Mouse (Mus musculus): Measurements from ENCODE around the gene Pagr1b. TPM values are rescaled to one million over a fixed set of nuclear protein-coding genes. Genes with fewer than 3 reads are reported as not detected.

Gene Pagr1b
- polyA plus RNA-seq, 1 experiment, result 1.2 TPM

DNA sequence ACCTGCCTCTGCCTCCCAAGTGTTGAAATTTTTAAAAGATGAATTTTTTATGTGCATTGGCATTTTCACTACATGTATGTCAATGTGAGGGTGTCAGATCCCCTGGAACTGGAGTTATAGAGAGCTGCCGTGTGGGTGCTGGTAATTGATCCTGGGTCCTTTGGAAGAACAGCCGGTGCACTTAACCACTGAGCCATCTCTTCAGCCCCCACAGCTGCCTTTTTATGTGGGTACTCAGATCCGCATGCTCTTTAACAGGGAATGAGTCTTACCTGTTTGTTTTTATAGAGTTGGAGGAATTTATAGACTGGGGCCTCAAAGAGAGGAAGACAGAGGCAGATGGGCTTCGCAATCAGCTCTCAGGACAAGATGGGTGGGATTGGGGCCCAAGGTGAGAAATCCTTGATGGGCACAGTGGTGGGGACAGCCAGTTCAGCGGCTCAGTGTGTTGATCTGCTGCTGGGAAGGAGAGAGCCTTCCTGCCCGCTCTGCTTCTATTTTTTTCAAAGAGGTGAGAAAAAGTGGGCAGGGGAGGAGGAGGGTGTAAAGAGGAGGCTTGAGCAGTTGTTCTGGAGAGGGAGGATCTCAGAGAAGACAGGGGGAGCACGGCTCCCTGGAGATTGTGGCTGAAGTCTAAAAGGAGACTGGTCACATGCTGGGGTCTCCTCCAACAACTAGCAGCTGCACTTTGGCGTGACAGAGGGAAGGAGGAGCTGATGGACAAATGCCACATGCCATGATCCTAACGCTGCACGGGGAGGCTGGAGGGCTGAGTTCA lies 31.4 kb downstream of the Pagr1b start:
- no peak for DNase-seq (ENCODE audit: low read depth)
- TF ChIP-seq CTCF (IDR thresholded peaks at IDR 0.05; ENCODE audit: borderline replicate concordance, extremely low read depth, insufficient read depth, insufficient read length), result no peak
- TF ChIP-seq POLR2A (IDR thresholded peaks at IDR 0.05; ENCODE audit: borderline replicate concordance, extremely low read depth, insufficient read depth, insufficient read length, poor library complexity, severe bottlenecking), result no peak

DNA sequence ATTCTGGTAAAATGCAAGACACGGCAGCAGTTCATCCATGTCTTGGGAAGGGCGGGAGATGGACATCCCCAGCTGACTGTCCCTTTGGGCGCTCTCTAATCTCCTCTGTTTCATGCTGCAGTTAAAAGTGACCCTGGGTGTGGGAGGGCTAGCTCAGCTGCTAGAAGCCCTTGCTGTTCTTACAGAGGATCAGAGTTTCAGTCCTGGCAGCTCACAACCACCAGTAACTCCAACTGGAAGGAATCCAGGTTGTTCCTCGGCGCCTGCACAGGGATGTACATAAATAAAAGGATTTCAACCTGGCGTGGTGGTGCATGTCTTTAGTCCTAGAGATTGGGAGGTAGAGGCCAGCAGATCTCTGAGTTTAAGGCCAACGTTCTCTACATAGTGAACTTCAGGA lies 33.2 kb downstream of the Pagr1b start:
- DNase-seq (ENCODE audit: low read depth), result no peak
- no peak for TF ChIP-seq POLR2A (IDR thresholded peaks at IDR 0.05; ENCODE audit: borderline replicate concordance, extremely low read depth, insufficient read depth, insufficient read length, poor library complexity, severe bottlenecking)
- no peak for TF ChIP-seq CTCF (IDR thresholded peaks at IDR 0.05; ENCODE audit: borderline replicate concordance, extremely low read depth, insufficient read depth, insufficient read length)

DNA sequence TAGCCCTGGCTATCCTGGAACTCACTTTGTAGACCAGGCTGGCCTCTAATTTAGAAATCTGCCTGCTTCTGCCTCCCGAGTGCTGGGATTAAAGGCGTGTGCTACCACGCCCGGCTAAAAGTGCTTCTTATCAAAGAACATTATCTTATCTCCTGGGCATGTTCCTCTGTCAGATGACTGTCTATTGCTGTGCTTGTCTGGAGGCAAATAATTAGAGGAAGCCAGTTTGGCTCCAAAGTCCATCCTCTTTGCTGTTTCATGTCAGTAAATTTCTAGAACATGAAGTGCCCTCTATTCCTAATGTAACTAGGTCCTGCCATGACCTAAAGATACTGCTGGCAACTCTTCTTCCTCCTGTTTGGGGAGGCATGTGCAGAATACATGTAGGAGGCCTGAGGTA lies 34.2 kb downstream of the Pagr1b start:
- TF ChIP-seq CTCF (IDR thresholded peaks at IDR 0.05; ENCODE audit: borderline replicate concordance, extremely low read depth, insufficient read depth, insufficient read length) (no peak), POLR2A (IDR thresholded peaks at IDR 0.05; ENCODE audit: borderline replicate concordance, extremely low read depth, insufficient read depth, insufficient read length, poor library complexity, severe bottlenecking) (no peak)
- no peak for DNase-seq (ENCODE audit: low read depth)

DNA sequence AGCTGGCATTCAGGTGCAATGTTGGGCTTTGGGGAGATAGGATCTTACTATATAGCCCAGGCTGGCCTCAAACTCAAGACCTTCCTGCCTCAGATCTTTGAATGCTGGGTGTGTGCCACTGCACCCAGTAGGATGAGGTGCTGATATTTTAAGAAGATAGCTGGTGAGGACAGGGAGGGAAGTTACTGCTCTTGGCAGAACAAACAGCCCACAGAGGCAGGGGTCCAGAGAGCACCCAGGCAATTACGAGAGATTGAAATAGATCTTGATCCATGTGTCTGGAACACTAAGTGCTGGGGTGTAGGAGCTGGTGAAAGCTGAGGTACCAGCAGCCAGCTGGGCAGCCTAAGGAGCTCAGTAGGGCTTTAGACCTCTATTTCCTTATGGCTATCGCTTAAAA lies 34.7 kb downstream of the Pagr1b start:
- TF ChIP-seq CTCF (IDR thresholded peaks at IDR 0.05; ENCODE audit: borderline replicate concordance, extremely low read depth, insufficient read depth, insufficient read length) (no peak), POLR2A (IDR thresholded peaks at IDR 0.05; ENCODE audit: borderline replicate concordance, extremely low read depth, insufficient read depth, insufficient read length, poor library complexity, severe bottlenecking) (no peak)
- no peak for DNase-seq (ENCODE audit: low read depth)

DNA sequence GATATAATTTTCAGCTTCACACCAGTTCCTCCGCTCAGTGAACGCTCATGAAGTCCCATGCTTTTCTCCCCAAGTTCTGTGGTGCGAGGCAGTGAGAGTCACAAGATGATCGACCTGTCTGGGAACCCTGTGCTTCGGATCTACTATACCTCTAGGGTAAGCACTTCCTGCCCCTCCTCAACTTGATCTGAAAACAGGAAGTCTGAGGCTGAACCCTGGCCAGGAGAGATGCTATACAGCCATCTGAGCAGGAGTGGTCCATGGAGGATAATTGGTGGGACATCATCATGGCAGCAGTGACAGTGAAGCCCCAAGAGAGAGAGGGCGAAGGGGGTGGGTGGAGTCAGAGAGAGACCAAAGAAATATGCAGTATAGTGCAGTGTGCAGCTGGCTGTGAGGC lies 37.4 kb downstream of the Pagr1b start:
- TF ChIP-seq POLR2A (IDR thresholded peaks at IDR 0.05; ENCODE audit: borderline replicate concordance, extremely low read depth, insufficient read depth, insufficient read length, poor library complexity, severe bottlenecking) (no peak), CTCF (IDR thresholded peaks at IDR 0.05; ENCODE audit: borderline replicate concordance, extremely low read depth, insufficient read depth, insufficient read length) (no peak)
- DNase-seq (ENCODE audit: low read depth), result no peak

DNA sequence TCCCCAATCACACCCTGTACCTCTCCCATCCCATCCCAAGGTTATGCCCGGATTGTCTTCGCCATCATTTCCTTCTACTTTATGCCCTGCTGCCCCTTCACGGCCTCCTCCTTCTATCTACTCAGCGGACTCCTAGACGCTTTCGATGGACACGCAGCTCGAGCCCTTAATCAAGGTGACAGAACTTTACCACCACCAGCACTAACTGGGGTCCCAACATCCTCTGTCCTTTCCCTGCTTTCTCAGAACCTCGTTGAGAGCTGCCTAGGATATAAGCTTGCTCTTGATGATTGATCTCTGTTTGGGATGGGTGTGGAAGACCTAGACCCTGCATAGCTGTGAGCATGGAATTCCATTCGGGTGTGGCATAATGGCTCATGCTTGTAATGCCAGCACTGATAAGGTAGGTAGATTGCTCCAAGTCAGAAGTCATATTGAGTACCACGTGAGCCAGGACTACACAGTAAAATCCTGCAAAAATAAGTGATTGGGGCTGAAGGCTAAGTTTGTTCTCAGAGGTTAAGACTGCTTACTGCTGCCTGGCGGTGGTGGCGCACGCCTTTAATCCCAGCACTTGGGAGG lies 39.3 kb downstream of the Pagr1b start:
- TF ChIP-seq POLR2A (IDR thresholded peaks at IDR 0.05; ENCODE audit: borderline replicate concordance, extremely low read depth, insufficient read depth, insufficient read length, poor library complexity, severe bottlenecking) (no peak), CTCF (IDR thresholded peaks at IDR 0.05; ENCODE audit: borderline replicate concordance, extremely low read depth, insufficient read depth, insufficient read length) (no peak)
- DNase-seq (ENCODE audit: low read depth), result no peak

DNA sequence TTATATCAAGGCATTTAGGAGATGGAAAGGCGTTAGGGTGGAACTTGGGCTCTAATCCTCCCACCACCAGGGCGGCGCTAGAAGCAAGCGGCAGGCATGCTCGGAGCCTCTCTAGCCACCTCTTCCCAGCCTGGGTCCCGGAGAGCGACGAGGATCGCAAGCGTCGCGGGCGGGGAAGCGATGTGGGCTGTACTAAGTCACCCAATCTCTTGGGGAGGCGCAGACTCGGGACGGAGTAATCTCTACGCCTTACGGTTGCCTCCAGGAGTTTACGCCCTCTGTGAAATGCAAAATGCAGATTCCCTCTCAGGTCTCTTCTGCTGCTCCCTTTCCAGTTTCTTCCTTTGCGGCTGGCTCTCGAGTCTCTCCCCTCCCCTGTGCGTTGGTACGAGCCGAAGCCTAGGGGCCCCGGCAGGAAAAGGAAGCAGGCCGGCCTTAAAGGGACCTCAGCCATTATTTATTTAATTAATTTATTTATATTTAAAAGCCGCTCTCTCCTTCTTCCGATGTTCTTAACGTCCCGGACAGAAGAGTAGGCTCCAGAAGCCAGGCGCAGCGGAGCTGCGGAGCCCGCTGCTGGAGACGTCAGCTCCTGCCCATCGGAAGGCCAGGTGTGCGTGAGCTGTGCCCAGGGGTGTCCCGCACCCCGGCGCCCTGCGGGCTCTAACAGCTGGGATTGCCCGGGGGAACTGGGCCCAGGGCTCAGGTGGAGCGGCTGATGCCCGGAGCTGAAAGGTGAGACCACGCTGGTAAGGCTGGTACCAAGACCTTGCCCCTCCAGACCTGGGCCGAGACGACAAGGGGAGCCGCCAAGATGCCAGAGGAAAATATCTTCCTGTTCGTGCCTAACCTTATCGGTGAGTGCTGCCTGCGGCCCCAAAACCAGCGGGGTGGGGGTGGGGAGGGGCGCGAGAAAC lies 40.1 kb downstream of the Pagr1b start, which contains the start of gene Cdiptos:
TSS of gene Cdiptos (minus strand) at position 149 of the 917 bp plus-strand sequence.
- TF ChIP-seq POLR2A (IDR thresholded peaks at IDR 0.05; ENCODE audit: borderline replicate concordance, extremely low read depth, insufficient read depth, insufficient read length, poor library complexity, severe bottlenecking) (no peak), CTCF (IDR thresholded peaks at IDR 0.05; ENCODE audit: borderline replicate concordance, extremely low read depth, insufficient read depth, insufficient read length) (peak; percentile 98)
- DNase-seq (ENCODE audit: low read depth), result peak; percentile 99

DNA sequence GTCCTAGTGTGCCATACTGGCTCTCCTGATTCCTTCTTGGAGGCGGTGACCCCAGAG lies 40.6 kb downstream of the Pagr1b start, which contains the start of gene Cdipt:
TSS of gene Cdipt (plus strand) at position 22 of the 57 bp plus-strand sequence.
- TF ChIP-seq CTCF (IDR thresholded peaks at IDR 0.05; ENCODE audit: borderline replicate concordance, extremely low read depth, insufficient read depth, insufficient read length), result no peak
- no peak for TF ChIP-seq POLR2A (IDR thresholded peaks at IDR 0.05; ENCODE audit: borderline replicate concordance, extremely low read depth, insufficient read depth, insufficient read length, poor library complexity, severe bottlenecking)
- no peak for DNase-seq (ENCODE audit: low read depth)

DNA sequence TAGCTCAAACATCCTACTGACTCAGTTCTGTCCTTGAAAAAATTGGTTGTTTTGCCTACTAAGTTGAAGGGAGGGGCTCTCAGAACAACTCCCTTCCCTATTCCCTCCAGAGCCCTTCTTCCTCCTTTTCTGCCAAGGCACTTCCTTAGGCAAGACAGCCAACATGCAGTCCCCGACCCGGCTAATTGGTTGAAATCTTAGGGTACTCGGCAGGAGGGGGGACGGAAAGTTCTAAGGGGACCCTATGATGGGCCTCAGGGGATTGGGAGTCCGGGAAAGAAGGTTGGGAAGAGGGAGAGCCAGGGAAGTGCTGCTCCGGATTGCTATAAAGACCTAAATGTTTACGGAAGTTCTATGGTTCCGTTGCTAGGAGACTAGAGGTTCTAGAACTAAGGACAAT lies 40.8 kb downstream of the Pagr1b start:
- no peak for TF ChIP-seq POLR2A (IDR thresholded peaks at IDR 0.05; ENCODE audit: borderline replicate concordance, extremely low read depth, insufficient read depth, insufficient read length, poor library complexity, severe bottlenecking)
- TF ChIP-seq CTCF (IDR thresholded peaks at IDR 0.05; ENCODE audit: borderline replicate concordance, extremely low read depth, insufficient read depth, insufficient read length), result no peak
- peak; percentile 2 for DNase-seq (ENCODE audit: low read depth)

DNA sequence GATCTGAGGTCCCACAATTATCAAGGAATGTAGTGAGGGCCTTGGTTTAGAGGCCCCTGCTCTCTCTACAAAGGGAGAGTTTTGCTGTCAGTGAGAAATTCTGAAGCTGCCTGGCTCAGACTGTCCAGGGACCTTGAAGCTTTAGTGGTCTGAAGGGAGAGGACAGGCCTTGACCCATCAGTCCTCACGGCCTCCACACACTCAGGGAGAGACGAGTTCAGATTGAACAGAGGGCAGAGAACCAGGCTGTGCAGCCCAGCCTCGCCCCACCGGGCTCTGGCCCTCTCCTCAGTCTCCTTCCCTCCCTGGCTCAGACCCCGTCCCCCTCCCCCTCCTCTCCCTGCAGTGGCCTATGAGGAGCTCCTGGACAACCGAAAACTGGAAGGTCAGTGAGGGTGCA lies 48.9 kb downstream of the Pagr1b start:
- no peak for DNase-seq (ENCODE audit: low read depth)
- TF ChIP-seq CTCF (IDR thresholded peaks at IDR 0.05; ENCODE audit: borderline replicate concordance, extremely low read depth, insufficient read depth, insufficient read length) (no peak), POLR2A (IDR thresholded peaks at IDR 0.05; ENCODE audit: borderline replicate concordance, extremely low read depth, insufficient read depth, insufficient read length, poor library complexity, severe bottlenecking) (no peak)

DNA sequence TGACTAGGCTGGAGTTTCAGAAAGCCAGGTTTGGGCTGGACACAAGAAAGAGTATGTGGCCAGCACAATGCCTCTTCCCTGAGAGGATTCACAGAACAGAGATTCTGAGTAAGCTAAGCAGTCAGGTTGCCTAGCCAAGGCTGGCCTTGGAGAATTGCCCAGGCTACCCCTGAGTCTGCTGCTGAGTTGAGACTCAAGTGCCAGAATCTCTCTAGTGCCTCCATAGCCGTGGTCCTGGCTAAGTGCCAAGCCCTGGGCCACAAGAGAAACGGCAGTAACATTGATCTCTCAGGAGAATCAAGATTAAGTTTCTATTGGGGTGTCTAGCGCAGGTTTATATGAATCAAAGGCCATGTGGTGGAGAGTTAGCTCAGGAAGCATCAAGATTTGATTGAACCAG lies 50.7 kb downstream of the Pagr1b start:
- TF ChIP-seq POLR2A (IDR thresholded peaks at IDR 0.05; ENCODE audit: borderline replicate concordance, extremely low read depth, insufficient read depth, insufficient read length, poor library complexity, severe bottlenecking), result no peak
- TF ChIP-seq CTCF (IDR thresholded peaks at IDR 0.05; ENCODE audit: borderline replicate concordance, extremely low read depth, insufficient read depth, insufficient read length), result no peak
- no peak for DNase-seq (ENCODE audit: low read depth)
